Mouse (Mus musculus): ENCODE data around the gene Ttc21b. TPM values are rescaled to one million over a fixed set of nuclear protein-coding genes. Genes with fewer than 3 reads are reported as not detected.

Gene Ttc21b
- 0.20 and 0.42 TPM in 2 replicates for polyA plus RNA-seq (2012; rRNA removed)

- no peak for TF ChIP-seq POLR2A (IDR thresholded peaks at IDR 0.05; ENCODE audit: low read depth, low read length)
- peak; percentile 67; the same call in 1 of the 2 replicates for TF ChIP-seq CTCF (IDR thresholded peaks at IDR 0.05; ENCODE audit: extremely low read depth, insufficient read length, insufficient replicate concordance, low read depth, low read length)
- Histone ChIP-seq H3K27ac (ENCODE audit: insufficient read depth, low read depth, low read length) (no peak within 1 kb of the TSS), H3K4me3 (ENCODE audit: low read depth, low read length) (peak within 1 kb of the TSS; percentile 86), H3K4me1 (ENCODE audit: control insufficient read depth, insufficient read depth, insufficient read length, low read length) (peaks cover 2% of the 10 kb centered on the region), H3K27me3 (ENCODE audit: control insufficient read depth, insufficient read depth, low read length) (no peaks in the 10 kb centered on the region), H3K36me3 (ENCODE audit: control insufficient read depth, insufficient read depth, low read length) (no peaks in the 10 kb centered on the region)
- WGBS: under 1% methylated on average over 56 of the region's 56 CpGs
Measured at GRCm38 (mm10) chr2:66256220-66257131, at the start of gene Ttc21b. TSS of gene Ttc21b (minus strand) at chr2:66256617.

- Histone ChIP-seq H3K4me3 (ENCODE audit: low read depth, low read length) (no peak overlapping the region), H3K27ac (ENCODE audit: insufficient read depth, low read depth, low read length) (no peak overlapping the region), H3K4me1 (ENCODE audit: control insufficient read depth, insufficient read depth, insufficient read length, low read length) (no peaks in the 10 kb centered on the region), H3K36me3 (ENCODE audit: control insufficient read depth, insufficient read depth, low read length) (no peaks in the 10 kb centered on the region), H3K27me3 (ENCODE audit: control insufficient read depth, insufficient read depth, low read length) (no peaks in the 10 kb centered on the region)
- TF ChIP-seq CTCF (IDR thresholded peaks at IDR 0.05; ENCODE audit: extremely low read depth, insufficient read length, insufficient replicate concordance, low read depth, low read length) (no peak), POLR2A (IDR thresholded peaks at IDR 0.05; ENCODE audit: low read depth, low read length) (no peak)
- 75% methylated on average over 3 of the region's 3 CpGs for WGBS
Measured at GRCm38 (mm10) chr2:66272551-66272950, 16.1 kb upstream of the Ttc21b start.

- 86% methylated on average over 1 of the region's 1 CpGs for WGBS
- Histone ChIP-seq H3K4me1 (ENCODE audit: control insufficient read depth, insufficient read depth, insufficient read length, low read length) (no peaks in the 10 kb centered on the region), H3K4me3 (ENCODE audit: low read depth, low read length) (no peak overlapping the region), H3K27me3 (ENCODE audit: control insufficient read depth, insufficient read depth, low read length) (no peaks in the 10 kb centered on the region), H3K27ac (ENCODE audit: insufficient read depth, low read depth, low read length) (no peak overlapping the region), H3K36me3 (ENCODE audit: control insufficient read depth, insufficient read depth, low read length) (0 out of 2 replicates have a peak, but pooled peaks cover 2% of the 10 kb centered on the region)
- TF ChIP-seq POLR2A (IDR thresholded peaks at IDR 0.05; ENCODE audit: low read depth, low read length) (no peak), CTCF (IDR thresholded peaks at IDR 0.05; ENCODE audit: extremely low read depth, insufficient read length, insufficient replicate concordance, low read depth, low read length) (no peak)
Measured at GRCm38 (mm10) chr2:66244013-66244412, 12.4 kb downstream of the Ttc21b start.

GRCm38 (mm10) chr2:66240334-66240733 is 16.1 kb downstream of the Ttc21b start:
- Histone ChIP-seq H3K27me3 (ENCODE audit: control insufficient read depth, insufficient read depth, low read length) (no peaks in the 10 kb centered on the region), H3K36me3 (ENCODE audit: control insufficient read depth, insufficient read depth, low read length) (0 out of 2 replicates have a peak, but pooled peaks cover 2% of the 10 kb centered on the region), H3K4me3 (ENCODE audit: low read depth, low read length) (no peak overlapping the region), H3K27ac (ENCODE audit: insufficient read depth, low read depth, low read length) (no peak overlapping the region), H3K4me1 (ENCODE audit: control insufficient read depth, insufficient read depth, insufficient read length, low read length) (no peaks in the 10 kb centered on the region)
- WGBS: 95% methylated on average over 1 of the region's 1 CpGs
- TF ChIP-seq POLR2A (IDR thresholded peaks at IDR 0.05; ENCODE audit: low read depth, low read length) (no peak), CTCF (IDR thresholded peaks at IDR 0.05; ENCODE audit: extremely low read depth, insufficient read length, insufficient replicate concordance, low read depth, low read length) (no peak)

GRCm38 (mm10) chr2:66238886-66239285 is 17.5 kb downstream of the Ttc21b start:
- WGBS: 87% methylated on average over 5 of the region's 5 CpGs
- H3K4me1 ChIP-seq (ENCODE audit: control insufficient read depth, insufficient read depth, insufficient read length, low read length): no peaks in the 10 kb centered on the region
- 0 out of 2 replicates have a peak, but pooled peaks cover 3% of the 10 kb centered on the region for H3K36me3 ChIP-seq (ENCODE audit: control insufficient read depth, insufficient read depth, low read length)
- no peaks in the 10 kb centered on the region for H3K27me3 ChIP-seq (ENCODE audit: control insufficient read depth, insufficient read depth, low read length)
- TF ChIP-seq CTCF (IDR thresholded peaks at IDR 0.05; ENCODE audit: extremely low read depth, insufficient read length, insufficient replicate concordance, low read depth, low read length) (no peak), POLR2A (IDR thresholded peaks at IDR 0.05; ENCODE audit: low read depth, low read length) (no peak)
- H3K4me3 ChIP-seq (ENCODE audit: low read depth, low read length): no peak overlapping the region
- H3K27ac ChIP-seq (ENCODE audit: insufficient read depth, low read depth, low read length): no peak overlapping the region

- Histone ChIP-seq H3K36me3 (ENCODE audit: control insufficient read depth, insufficient read depth, low read length) (no peaks in the 10 kb centered on the region; the same call in 1 of the 2 replicates), H3K4me3 (ENCODE audit: low read depth, low read length) (no peak overlapping the region), H3K27ac (ENCODE audit: insufficient read depth, low read depth, low read length) (no peak overlapping the region), H3K27me3 (ENCODE audit: control insufficient read depth, insufficient read depth, low read length) (no peaks in the 10 kb centered on the region), H3K4me1 (ENCODE audit: control insufficient read depth, insufficient read depth, insufficient read length, low read length) (no peaks in the 10 kb centered on the region)
- 93% methylated on average over 7 of the region's 7 CpGs for WGBS
- no peak for TF ChIP-seq CTCF (IDR thresholded peaks at IDR 0.05; ENCODE audit: extremely low read depth, insufficient read length, insufficient replicate concordance, low read depth, low read length)
- no peak for TF ChIP-seq POLR2A (IDR thresholded peaks at IDR 0.05; ENCODE audit: low read depth, low read length)
Measured at GRCm38 (mm10) chr2:66220954-66221353, 35.5 kb downstream of the Ttc21b start.

GRCm38 (mm10) chr2:66209875-66210274 is 46.5 kb downstream of the Ttc21b start:
- no peaks in the 10 kb centered on the region for H3K4me1 ChIP-seq (ENCODE audit: control insufficient read depth, insufficient read depth, insufficient read length, low read length)
- TF ChIP-seq POLR2A (IDR thresholded peaks at IDR 0.05; ENCODE audit: low read depth, low read length) (no peak), CTCF (IDR thresholded peaks at IDR 0.05; ENCODE audit: extremely low read depth, insufficient read length, insufficient replicate concordance, low read depth, low read length) (no peak)
- no peak overlapping the region for H3K27ac ChIP-seq (ENCODE audit: insufficient read depth, low read depth, low read length)
- WGBS: 52% methylated on average over 10 of the region's 10 CpGs
- no peak overlapping the region for H3K4me3 ChIP-seq (ENCODE audit: low read depth, low read length)
- H3K36me3 ChIP-seq (ENCODE audit: control insufficient read depth, insufficient read depth, low read length): no peaks in the 10 kb centered on the region; the same call in 1 of the 2 replicates
- no peaks in the 10 kb centered on the region for H3K27me3 ChIP-seq (ENCODE audit: control insufficient read depth, insufficient read depth, low read length)
